Mouse (Mus musculus) liver, embryonic 14.5 days (tissue): ENCODE results near the gene Trmt13.

Experiments
- CTCF ChIP-seq: IDR thresholded peaks from 2 replicates; pipeline ENCODE4 v1.5.1; 2016; ENCODE audit warnings: antibody characterized with exemption, low read depth, control low read depth
- EP300 ChIP-seq: IDR thresholded peaks from 2 replicates; pipeline ENCODE4 v1.6.1; 2016; ENCODE audit warnings: antibody characterized with exemption, low read depth

DNA sequence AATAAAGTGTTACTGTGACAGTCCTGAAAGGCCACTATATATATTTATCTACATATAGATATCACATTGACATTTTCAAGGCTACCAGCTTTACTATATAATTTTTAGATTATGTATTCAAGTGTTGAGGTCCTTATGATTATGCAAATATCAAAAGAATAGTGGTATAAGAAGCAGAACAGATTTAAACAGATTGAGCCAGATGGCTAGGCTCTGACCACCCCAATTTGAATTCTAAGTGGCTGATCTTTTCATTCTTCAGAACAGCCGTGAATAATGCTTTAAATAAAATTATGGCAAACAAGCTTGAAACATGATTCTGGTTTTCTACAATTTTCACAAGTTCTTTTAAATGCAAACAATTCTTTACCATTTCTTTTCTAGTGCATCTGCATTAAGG is 17.1 kb upstream of the Trmt13 start:
- TF ChIP-seq CTCF = no peak
- no peak for TF ChIP-seq EP300
